Mouse (Mus musculus) cortical plate, adult 2 months (tissue): ENCODE measurements at regions not wholly inside any gene's neighbourhood (a gene's known extent, or its start where the extent isn't known, plus 50 kb on each side); places are given as distances from the start of the nearest gene placed in this dataset.

ENCODE experiments used
- H3K27ac ChIP-seq: fragments of 200-500 bp; 2 replicates; pipeline ENCODE4 v1.5.1; 2012; ENCODE audit warnings: low read length, control low read depth, inconsistent platforms; ENCODE audit not compliant: insufficient read depth
- H3K4me1 ChIP-seq: fragments of 200-500 bp; 2 replicates; pipeline ENCODE4 v1.6.1; 2011; ENCODE audit warnings: low read length; ENCODE audit not compliant: control insufficient read depth, insufficient read depth
- H3K4me3 ChIP-seq: fragments of 200-500 bp; 2 replicates; pipeline ENCODE4 v1.5.1; 2011; ENCODE audit warnings: mild to moderate bottlenecking, low read length, control low read depth; ENCODE audit not compliant: insufficient read depth
- CTCF ChIP-seq: fragments of 200-500 bp; IDR thresholded peaks from 2 replicates; pipeline ENCODE4 v1.5.1; 2011; ENCODE audit warnings: mild to moderate bottlenecking, control low read depth, low read length; ENCODE audit not compliant: insufficient read depth; ENCODE audit errors: extremely low read depth
- POLR2A ChIP-seq: fragments of 200-500 bp; IDR thresholded peaks from 2 replicates; pipeline ENCODE4 v1.6.1; 2011; ENCODE audit warnings: mild to moderate bottlenecking, low read length, control low read depth; ENCODE audit not compliant: insufficient read depth; ENCODE audit errors: extremely low read depth

- TF ChIP-seq POLR2A = no peak
- no peak for TF ChIP-seq CTCF
- Histone ChIP-seq H3K4me1 (no peaks in the 10 kb centered on the region), H3K4me3 (no peak overlapping the region), H3K27ac (no peak overlapping the region)
These were observed 407.8 kb downstream of the Gm45692 start for GRCm38 (mm10) chr8:26527186-26527580.

- no peak overlapping the region for H3K4me3 ChIP-seq
- H3K27ac ChIP-seq = no peak overlapping the region
- no peak for TF ChIP-seq CTCF
- no peak for TF ChIP-seq POLR2A
These were observed 410.6 kb downstream of the Gm45692 start for GRCm38 (mm10) chr8:26529921-26530320.

GRCm38 (mm10) chr8:26533444-26534421 is 414.4 kb downstream of the Gm45692 start:
- Histone ChIP-seq H3K4me1 (no peaks in the 10 kb centered on the region), H3K4me3 (no peak overlapping the region), H3K27ac (no peak overlapping the region)
- TF ChIP-seq POLR2A (no peak), CTCF (no peak)

More at GRCm38 (mm10) chr8:26529921-26530320, 410.6 kb downstream of the Gm45692 start:
- H3K4me1 ChIP-seq = no peaks in the 10 kb centered on the region

- no peak overlapping the region for H3K4me3 ChIP-seq
- H3K27ac ChIP-seq = no peak overlapping the region
- H3K4me1 ChIP-seq = no peaks in the 10 kb centered on the region
- TF ChIP-seq POLR2A = no peak
- TF ChIP-seq CTCF = no peak
These were observed 416.5 kb downstream of the Gm45692 start for GRCm38 (mm10) chr8:26535816-26536215.

GRCm38 (mm10) chr8:26553691-26554090 is 423.4 kb upstream of the Zfp703 start:
- no peak overlapping the region for H3K4me3 ChIP-seq
- TF ChIP-seq POLR2A (no peak), CTCF (no peak)
- no peak overlapping the region for H3K27ac ChIP-seq
- no peaks in the 10 kb centered on the region for H3K4me1 ChIP-seq

- TF ChIP-seq CTCF = no peak
- no peak for TF ChIP-seq POLR2A
- Histone ChIP-seq H3K4me1 (no peaks in the 10 kb centered on the region), H3K27ac (no peak overlapping the region), H3K4me3 (no peak overlapping the region)
These were observed 417.9 kb upstream of the Zfp703 start for GRCm38 (mm10) chr8:26559196-26559595.

GRCm38 (mm10) chr8:26563151-26563550 is 414.0 kb upstream of the Zfp703 start:
- no peaks in the 10 kb centered on the region for H3K4me1 ChIP-seq
- H3K27ac ChIP-seq = no peak overlapping the region
- H3K4me3 ChIP-seq = no peak overlapping the region
- TF ChIP-seq CTCF (no peak), POLR2A (no peak)

GRCm38 (mm10) chr8:26564254-26564653 is 412.9 kb upstream of the Zfp703 start:
- H3K4me1 ChIP-seq = no peaks in the 10 kb centered on the region
- no peak overlapping the region for H3K27ac ChIP-seq
- no peak for TF ChIP-seq CTCF
- no peak for TF ChIP-seq POLR2A
- no peak overlapping the region for H3K4me3 ChIP-seq

- TF ChIP-seq CTCF = no peak
- no peak for TF ChIP-seq POLR2A
These were observed 408.6 kb upstream of the Zfp703 start for GRCm38 (mm10) chr8:26568423-26569060.

More at GRCm38 (mm10) chr8:26568423-26569060, 408.6 kb upstream of the Zfp703 start:
- H3K4me3 ChIP-seq = no peak overlapping the region
- H3K4me1 ChIP-seq = no peaks in the 10 kb centered on the region
- H3K27ac ChIP-seq = no peak overlapping the region
